Mouse (Mus musculus): ENCODE results near the gene Cenph. TPM values are rescaled to one million over a fixed set of nuclear protein-coding genes. Genes with fewer than 3 reads are reported as not detected.
A peak's percentile ranks its signal among the peaks of the same experiment; 100 is the strongest.
"Not testable (repeated sequence)": the region's sequence is repeated elsewhere in the genome, so short reads cannot be mapped to it uniquely, and the experiment has no call there.

The Cenph gene
- polyA plus RNA-seq, 1 experiment, result 3.0 TPM

DNA sequence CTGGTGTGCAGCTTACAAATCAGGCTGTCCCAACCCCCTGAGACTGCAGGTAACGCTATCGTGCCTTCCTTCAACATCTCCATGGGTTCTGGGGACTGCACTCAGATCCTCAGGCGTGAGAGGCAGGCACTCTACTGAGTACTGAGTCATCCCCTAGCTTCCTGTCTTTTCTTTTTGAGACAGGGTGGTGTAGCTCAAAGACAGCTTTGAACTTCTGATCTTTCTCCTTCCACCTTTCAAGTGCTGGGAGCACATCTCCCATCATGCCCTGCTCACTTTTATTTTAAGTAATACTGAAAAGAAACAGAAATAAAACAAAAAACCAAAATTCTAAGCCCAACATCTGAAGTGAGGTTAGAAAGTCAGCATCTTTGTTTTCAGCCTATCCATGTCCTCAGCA, 30.1 kb upstream of the Cenph start:
- H3K4me3 ChIP-seq, result no peak overlapping the region
- H3K27me3 ChIP-seq (ENCODE audit: control insufficient read depth, insufficient read depth, insufficient read length), result no peaks in the 10 kb centered on the region
- TF ChIP-seq E2F4 (IDR thresholded peaks at IDR 0.05; ENCODE audit: insufficient read depth) (no peak), MYOD1 (IDR thresholded peaks at IDR 0.05; ENCODE audit: control insufficient read depth in 1 of 3, insufficient read length in 2 of 3, low read depth in 2 of 3) (no peak), MYOG (IDR thresholded peaks at IDR 0.05; ENCODE audit: control insufficient read depth in 1 of 3, insufficient read depth in 1 of 3, insufficient read length in 2 of 3, low read depth in 2 of 3) (no peak), SRF (IDR thresholded peaks at IDR 0.05; ENCODE audit: control insufficient read depth, insufficient read length, low read depth) (no peak), CEBPB (IDR thresholded peaks at IDR 0.05; ENCODE audit: insufficient read depth, poor library complexity, severe bottlenecking) (no peak), REST (IDR thresholded peaks at IDR 0.05; ENCODE audit: insufficient read depth, insufficient read length) (no peak), POLR2A (IDR thresholded peaks at IDR 0.05; ENCODE audit: insufficient read length, low read depth) (no peak), POLR2AphosphoS2 (IDR thresholded peaks at IDR 0.05; ENCODE audit: insufficient read length, low read depth) (no peak), TCF12 (IDR thresholded peaks at IDR 0.05; ENCODE audit: insufficient read depth, poor library complexity, severe bottlenecking) (no peak), USF1 (IDR thresholded peaks at IDR 0.05; ENCODE audit: low read depth) (no peak), MAX (IDR thresholded peaks at IDR 0.05; ENCODE audit: low read depth) (no peak), TCF3 (IDR thresholded peaks at IDR 0.05; ENCODE audit: insufficient read length, low read depth) (no peak)
- no peak overlapping the region for H3ac ChIP-seq (ENCODE audit: control insufficient read depth, insufficient read length)
- peaks cover 69% of the 10 kb centered on the region for H3K36me3 ChIP-seq (ENCODE audit: control insufficient read depth, insufficient read depth)
- H3K79me2 ChIP-seq (ENCODE audit: control insufficient read depth, insufficient read depth), result no peaks in the 10 kb centered on the region
- H3K4me2 ChIP-seq (ENCODE audit: low read depth), result no peak overlapping the region

DNA sequence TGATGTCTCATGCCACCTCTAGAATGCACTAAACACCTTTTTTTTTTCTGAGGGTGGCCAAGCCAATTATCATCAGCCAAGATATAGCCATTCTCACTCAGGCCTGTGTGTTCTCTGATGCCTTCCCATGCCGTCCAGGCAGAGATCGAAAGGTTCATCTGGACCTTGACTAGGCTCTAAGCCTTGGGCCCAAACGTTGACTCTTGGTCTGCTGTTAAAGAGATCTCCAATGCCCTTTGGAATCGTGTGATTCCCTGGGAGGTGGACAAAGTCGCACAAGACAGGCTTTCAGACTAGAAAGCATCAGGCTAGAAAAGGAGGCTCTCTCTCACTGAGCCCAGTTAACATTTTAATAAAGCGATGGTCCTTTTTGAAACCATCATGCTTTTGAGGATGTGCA, 21.5 kb upstream of the Cenph start:
- Histone ChIP-seq H3K36me3 (ENCODE audit: control insufficient read depth, insufficient read depth) (peaks cover 18% of the 10 kb centered on the region), H3K79me2 (ENCODE audit: control insufficient read depth, insufficient read depth) (no peaks in the 10 kb centered on the region), H3ac (ENCODE audit: control insufficient read depth, insufficient read length) (no peak overlapping the region), H3K4me2 (ENCODE audit: low read depth) (no peak overlapping the region), H3K27me3 (ENCODE audit: control insufficient read depth, insufficient read depth, insufficient read length) (no peaks in the 10 kb centered on the region), H3K4me3 (no peak overlapping the region)
- no peak for TF ChIP-seq USF1 (IDR thresholded peaks at IDR 0.05; ENCODE audit: low read depth)
- no peak for TF ChIP-seq POLR2AphosphoS2 (IDR thresholded peaks at IDR 0.05; ENCODE audit: insufficient read length, low read depth)
- TF ChIP-seq POLR2A (IDR thresholded peaks at IDR 0.05; ENCODE audit: insufficient read length, low read depth), result no peak
- no peak for TF ChIP-seq MYOD1 (IDR thresholded peaks at IDR 0.05; ENCODE audit: control insufficient read depth in 1 of 3, insufficient read length in 2 of 3, low read depth in 2 of 3)
- no peak for TF ChIP-seq TCF3 (IDR thresholded peaks at IDR 0.05; ENCODE audit: insufficient read length, low read depth)
- TF ChIP-seq CEBPB (IDR thresholded peaks at IDR 0.05; ENCODE audit: insufficient read depth, poor library complexity, severe bottlenecking), result no peak
- no peak for TF ChIP-seq SRF (IDR thresholded peaks at IDR 0.05; ENCODE audit: control insufficient read depth, insufficient read length, low read depth)
- TF ChIP-seq MYOG (IDR thresholded peaks at IDR 0.05; ENCODE audit: control insufficient read depth in 1 of 3, insufficient read depth in 1 of 3, insufficient read length in 2 of 3, low read depth in 2 of 3), result no peak
- TF ChIP-seq TCF12 (IDR thresholded peaks at IDR 0.05; ENCODE audit: insufficient read depth, poor library complexity, severe bottlenecking), result no peak
- no peak for TF ChIP-seq MAX (IDR thresholded peaks at IDR 0.05; ENCODE audit: low read depth)
- TF ChIP-seq E2F4 (IDR thresholded peaks at IDR 0.05; ENCODE audit: insufficient read depth), result no peak
- TF ChIP-seq REST (IDR thresholded peaks at IDR 0.05; ENCODE audit: insufficient read depth, insufficient read length), result no peak

DNA sequence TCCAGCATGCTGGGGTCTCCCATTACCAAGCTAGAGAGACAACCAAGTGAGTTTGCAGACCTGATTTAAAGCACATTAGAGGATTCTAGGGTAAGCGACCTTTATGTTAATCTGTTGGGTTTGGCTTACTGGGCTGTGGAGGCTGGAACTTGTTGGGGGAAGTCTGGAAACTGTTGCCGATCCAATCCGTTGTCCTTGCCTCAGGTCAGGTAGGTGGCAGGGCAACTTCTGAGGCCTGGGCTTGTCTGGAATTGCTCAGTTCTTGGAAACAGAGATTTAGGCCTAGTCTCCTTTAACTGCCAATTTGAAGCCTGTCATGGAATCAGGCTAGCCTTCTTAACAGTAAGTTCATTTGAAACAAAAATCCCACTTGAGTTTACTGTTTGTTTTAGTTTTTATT, 13.4 kb upstream of the Cenph start:
- no peak overlapping the region for H3K4me3 ChIP-seq
- H3K4me2 ChIP-seq (ENCODE audit: low read depth), result no peak overlapping the region
- H3K36me3 ChIP-seq (ENCODE audit: control insufficient read depth, insufficient read depth), result no peaks in the 10 kb centered on the region
- no peak overlapping the region for H3ac ChIP-seq (ENCODE audit: control insufficient read depth, insufficient read length)
- H3K27me3 ChIP-seq (ENCODE audit: control insufficient read depth, insufficient read depth, insufficient read length), result no peaks in the 10 kb centered on the region
- TF ChIP-seq POLR2AphosphoS2 (IDR thresholded peaks at IDR 0.05; ENCODE audit: insufficient read length, low read depth) (no peak), MYOD1 (IDR thresholded peaks at IDR 0.05; ENCODE audit: control insufficient read depth in 1 of 3, insufficient read length in 2 of 3, low read depth in 2 of 3) (no peak), POLR2A (IDR thresholded peaks at IDR 0.05; ENCODE audit: insufficient read length, low read depth) (no peak), MYOG (IDR thresholded peaks at IDR 0.05; ENCODE audit: control insufficient read depth in 1 of 3, insufficient read depth in 1 of 3, insufficient read length in 2 of 3, low read depth in 2 of 3) (no peak), E2F4 (IDR thresholded peaks at IDR 0.05; ENCODE audit: insufficient read depth) (no peak), CEBPB (IDR thresholded peaks at IDR 0.05; ENCODE audit: insufficient read depth, poor library complexity, severe bottlenecking) (no peak), REST (IDR thresholded peaks at IDR 0.05; ENCODE audit: insufficient read depth, insufficient read length) (no peak), USF1 (IDR thresholded peaks at IDR 0.05; ENCODE audit: low read depth) (no peak), TCF12 (IDR thresholded peaks at IDR 0.05; ENCODE audit: insufficient read depth, poor library complexity, severe bottlenecking) (no peak), SRF (IDR thresholded peaks at IDR 0.05; ENCODE audit: control insufficient read depth, insufficient read length, low read depth) (no peak), TCF3 (IDR thresholded peaks at IDR 0.05; ENCODE audit: insufficient read length, low read depth) (no peak), MAX (IDR thresholded peaks at IDR 0.05; ENCODE audit: low read depth) (no peak)
- H3K79me2 ChIP-seq (ENCODE audit: control insufficient read depth, insufficient read depth), result peaks cover 21% of the 10 kb centered on the region

DNA sequence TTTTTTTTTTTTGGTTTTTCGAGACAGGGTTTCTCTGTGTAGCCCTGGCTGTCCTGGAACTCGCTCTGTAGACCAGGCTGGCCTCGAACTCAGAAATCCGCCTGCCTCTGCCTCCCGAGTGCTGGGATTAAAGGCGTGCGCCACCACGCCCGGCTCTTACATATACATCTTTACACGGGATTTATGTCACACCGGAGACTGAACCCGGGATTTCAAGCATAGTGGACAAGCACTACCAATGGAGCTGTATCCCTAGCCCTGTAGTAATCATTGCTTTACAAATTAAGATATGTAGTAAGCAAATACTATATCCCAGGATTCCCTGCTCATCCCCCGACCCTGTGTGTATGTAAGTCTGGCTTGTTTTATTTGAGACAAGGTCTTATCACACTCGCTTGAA, 12.4 kb upstream of the Cenph start:
- H3K79me2 ChIP-seq (ENCODE audit: control insufficient read depth, insufficient read depth), result peaks cover 31% of the 10 kb centered on the region
- H3K4me3 ChIP-seq; H3K36me3 ChIP-seq (ENCODE audit: control insufficient read depth, insufficient read depth); H3ac ChIP-seq (ENCODE audit: control insufficient read depth, insufficient read length); H3K4me2 ChIP-seq (ENCODE audit: low read depth); H3K27me3 ChIP-seq (ENCODE audit: control insufficient read depth, insufficient read depth, insufficient read length): not testable (repeated sequence)

DNA sequence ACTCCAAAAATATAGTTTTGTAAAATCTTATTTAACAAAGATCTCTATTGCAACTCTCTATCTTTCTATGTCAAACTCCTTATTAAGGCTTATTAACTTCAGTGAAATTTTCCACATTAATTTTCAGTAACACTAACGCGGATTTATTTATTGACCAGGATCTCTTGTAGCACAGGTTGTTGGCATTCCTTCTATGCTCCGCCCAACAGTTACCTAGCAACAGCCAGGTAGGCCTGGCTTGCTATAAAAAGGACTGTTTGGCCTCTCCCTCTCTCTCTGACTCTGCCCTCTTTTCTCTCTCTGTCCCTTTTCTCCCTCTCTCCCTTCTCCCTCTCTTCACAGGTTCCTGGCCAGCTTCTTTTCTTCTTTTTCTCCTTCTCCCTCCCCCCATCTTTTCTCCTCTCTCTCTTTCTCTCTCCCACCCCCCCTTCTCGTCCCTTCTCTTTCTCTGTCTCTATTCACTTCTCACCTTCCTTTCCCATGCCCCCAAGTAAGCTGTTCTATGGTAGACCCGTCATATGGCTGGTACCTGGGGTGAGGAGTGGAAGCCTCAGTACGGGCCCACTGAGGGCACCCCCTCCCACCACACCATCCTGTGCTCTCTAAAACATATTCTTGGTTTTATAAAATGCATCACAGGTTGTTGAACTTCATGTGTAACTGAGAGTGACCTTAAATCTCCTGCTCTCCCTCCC, 11.8 kb upstream of the Cenph start:
- Histone ChIP-seq H3K36me3 (ENCODE audit: control insufficient read depth, insufficient read depth) (peaks cover 2% of the 10 kb centered on the region), H3K4me3 (peak overlapping the region; percentile 68), H3K79me2 (ENCODE audit: control insufficient read depth, insufficient read depth) (peaks cover 37% of the 10 kb centered on the region), H3K4me2 (ENCODE audit: low read depth) (no peak overlapping the region), H3K27me3 (ENCODE audit: control insufficient read depth, insufficient read depth, insufficient read length) (no peaks in the 10 kb centered on the region), H3ac (ENCODE audit: control insufficient read depth, insufficient read length) (no peak overlapping the region)
- no peak for TF ChIP-seq SRF (IDR thresholded peaks at IDR 0.05; ENCODE audit: control insufficient read depth, insufficient read length, low read depth)
- no peak for TF ChIP-seq TCF12 (IDR thresholded peaks at IDR 0.05; ENCODE audit: insufficient read depth, poor library complexity, severe bottlenecking)
- TF ChIP-seq MAX (IDR thresholded peaks at IDR 0.05; ENCODE audit: low read depth), result no peak
- no peak for TF ChIP-seq MYOD1 (IDR thresholded peaks at IDR 0.05; ENCODE audit: control insufficient read depth in 1 of 3, insufficient read length in 2 of 3, low read depth in 2 of 3)
- TF ChIP-seq CEBPB (IDR thresholded peaks at IDR 0.05; ENCODE audit: insufficient read depth, poor library complexity, severe bottlenecking), result no peak
- TF ChIP-seq E2F4 (IDR thresholded peaks at IDR 0.05; ENCODE audit: insufficient read depth), result no peak
- TF ChIP-seq POLR2A (IDR thresholded peaks at IDR 0.05; ENCODE audit: insufficient read length, low read depth), result no peak
- TF ChIP-seq USF1 (IDR thresholded peaks at IDR 0.05; ENCODE audit: low read depth), result no peak
- TF ChIP-seq MYOG (IDR thresholded peaks at IDR 0.05; ENCODE audit: control insufficient read depth in 1 of 3, insufficient read depth in 1 of 3, insufficient read length in 2 of 3, low read depth in 2 of 3), result no peak
- no peak for TF ChIP-seq POLR2AphosphoS2 (IDR thresholded peaks at IDR 0.05; ENCODE audit: insufficient read length, low read depth)
- no peak for TF ChIP-seq TCF3 (IDR thresholded peaks at IDR 0.05; ENCODE audit: insufficient read length, low read depth)
- no peak for TF ChIP-seq REST (IDR thresholded peaks at IDR 0.05; ENCODE audit: insufficient read depth, insufficient read length)
